ENCODE assay signal across 8 mouse cellular contexts in the genomic region with DNA sequence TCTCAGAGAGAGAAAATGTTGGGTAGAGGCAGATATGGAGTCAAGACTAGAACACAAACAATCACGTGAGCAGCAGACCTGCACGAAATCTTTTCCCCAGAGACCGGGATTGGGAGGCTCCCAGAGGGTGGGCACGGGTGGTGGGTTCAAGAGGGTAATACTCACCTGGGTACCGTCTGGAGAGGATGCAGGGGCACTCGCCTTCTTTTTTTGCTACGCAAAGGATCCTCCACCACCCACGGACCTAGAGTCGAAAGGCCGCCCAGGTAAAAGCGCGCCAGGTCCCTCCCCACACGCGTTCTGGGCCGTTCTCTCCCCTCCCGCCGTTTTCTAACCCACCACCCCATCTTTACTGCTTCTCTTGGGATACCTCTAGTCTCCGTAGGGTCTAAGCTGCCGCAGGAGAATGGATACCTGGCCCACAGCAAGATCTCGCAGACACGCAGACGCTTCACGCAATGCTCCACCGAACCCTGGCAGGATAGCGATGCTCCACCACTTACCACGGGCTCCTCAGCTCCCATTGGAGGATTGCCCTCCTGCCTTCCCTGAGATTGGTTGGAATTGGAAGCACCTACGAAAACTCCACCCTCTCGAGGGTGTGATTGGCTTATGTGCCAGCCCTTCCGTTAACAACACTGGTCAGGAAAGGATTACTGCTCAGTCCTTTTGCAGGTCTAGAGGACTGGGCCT. TPM values are rescaled to one million over a fixed set of nuclear protein-coding genes. Genes with fewer than 3 reads are reported as not detected.
DNase-seq lines count a peak whose midpoint lies in the region; ATAC-seq and TF ChIP-seq lines count a peak whose summit lies in the region.

A gene (minus strand): TSS at position 500 of the 693 bp plus-strand sequence.

- H3K27ac ChIP-seq in heart, embryonic 13.5 days (replicated peaks), result peak within 1 kb of the TSS; percentile 54
- H3K27ac ChIP-seq in kidney, postnatal 0 days, result no peak within 1 kb of the TSS; the same call in 1 of the 2 replicates
- H3K27ac ChIP-seq in liver, adult 2 months (replicated peaks; ENCODE audit: insufficient read depth, low read depth, low read length), result no peak within 1 kb of the TSS

- no peak for TF ChIP-seq CTCF in E14TG2a.4 (conservative IDR thresholded peaks at IDR 0.05; ENCODE audit: low read length)
- no peak for TF ChIP-seq CTCF in kidney, postnatal 0 days (IDR thresholded peaks at IDR 0.05; ENCODE audit: low read depth)
- no peak for TF ChIP-seq CTCF in liver, adult 2 months (IDR thresholded peaks at IDR 0.05; ENCODE audit: low read depth, low read length)

- no peaks in the 10 kb centered on the region for H3K79me2 ChIP-seq in liver, adult 2 months (ENCODE audit: control insufficient read depth, insufficient read depth, low read length)

- 10% methylated on average over 29 of the region's 29 CpGs for WGBS in heart, embryonic 13.5 days
- 16% methylated on average over 25 of the region's 29 CpGs for WGBS in kidney, postnatal 0 days
- WGBS in liver, adult 2 months, result under 1% methylated on average over 29 of the region's 29 CpGs

- no peaks in the 10 kb centered on the region for H3K9me3 ChIP-seq in E14TG2a.4 (ENCODE audit: low read length)
- H3K9me3 ChIP-seq in heart, embryonic 13.5 days, result no peaks in the 10 kb centered on the region
- no peaks in the 10 kb centered on the region for H3K9me3 ChIP-seq in kidney, postnatal 0 days (replicated peaks; ENCODE audit: low read length)

- H3K4me2 ChIP-seq in heart, embryonic 13.5 days, result peak within 1 kb of the TSS; percentile 73
- H3K4me2 ChIP-seq in kidney, postnatal 0 days (ENCODE audit: low read length), result peak within 1 kb of the TSS; percentile 62

- H3K36me3 ChIP-seq in E14TG2a.4 (ENCODE audit: insufficient read depth, low read length), result peaks cover 5% of the 10 kb centered on the region; the same call in 1 of the 2 replicates
- no peaks in the 10 kb centered on the region for H3K36me3 ChIP-seq in heart, embryonic 13.5 days
- no peaks in the 10 kb centered on the region for H3K36me3 ChIP-seq in kidney, postnatal 0 days (ENCODE audit: insufficient read depth, low read length)
- no peaks in the 10 kb centered on the region for H3K36me3 ChIP-seq in liver, adult 2 months (ENCODE audit: control insufficient read depth, insufficient read depth, low read length)
- no peaks in the 10 kb centered on the region for H3K36me3 ChIP-seq in splenic B cell, adult 2 months (ENCODE audit: control insufficient read depth, insufficient read depth, low read length, poor library complexity, severe bottlenecking)

- peak within 1 kb of the TSS; percentile 85 for H3K4me3 ChIP-seq in E14TG2a.4 (replicated peaks; ENCODE audit: low read length)
- peak within 1 kb of the TSS; percentile 63 for H3K4me3 ChIP-seq in heart, embryonic 13.5 days
- H3K4me3 ChIP-seq in kidney, postnatal 0 days (replicated peaks; ENCODE audit: low read depth, low read length), result peak within 1 kb of the TSS; percentile 50
- peak within 1 kb of the TSS; percentile 74 for H3K4me3 ChIP-seq in liver, adult 2 months (ENCODE audit: insufficient read depth, low read depth, low read length)

- H3K27me3 ChIP-seq in E14TG2a.4 (ENCODE audit: insufficient read depth, low read length), result no peaks in the 10 kb centered on the region
- peaks cover 41% of the 10 kb centered on the region for H3K27me3 ChIP-seq in heart, embryonic 13.5 days (replicated peaks)
- H3K27me3 ChIP-seq in kidney, postnatal 0 days (ENCODE audit: insufficient read depth, low read length), result no peaks in the 10 kb centered on the region
- no peaks in the 10 kb centered on the region for H3K27me3 ChIP-seq in liver, adult 2 months (ENCODE audit: control insufficient read depth, insufficient read depth, low read length)
- H3K27me3 ChIP-seq in splenic B cell, adult 2 months (ENCODE audit: control insufficient read depth, insufficient read depth, low read length, poor library complexity, severe bottlenecking), result no peaks in the 10 kb centered on the region

- peak within 1 kb of the TSS; percentile 82 for H3K9ac ChIP-seq in heart, embryonic 13.5 days
- peak within 1 kb of the TSS; percentile 69 for H3K9ac ChIP-seq in kidney, postnatal 0 days (ENCODE audit: low read depth, low read length)
- peak within 1 kb of the TSS; percentile 69 for H3K9ac ChIP-seq in liver, adult 2 months (ENCODE audit: low read depth, low read length)

- DNase-seq in c-Kit-positive CD71-negative TER-119-negative erythroid progenitor cells, embryonic 14.5 days (ENCODE audit: low read depth), result peak; percentile 59
- peak; percentile 81 for DNase-seq in fibroblast of lung, adult 2 months (ENCODE audit: low read depth)
- peak; percentile 92 for DNase-seq in kidney, postnatal 0 days (ENCODE audit: low spot score)
- DNase-seq in liver, adult 2 months (ENCODE audit: extremely low read depth, low read depth, low spot score), result peak; percentile 84
- peak; percentile 80 for DNase-seq in splenic B cell, adult 2 months (ENCODE audit: low read depth, low spot score)

- peak; percentile 93 for ATAC-seq in heart, embryonic 13.5 days (ENCODE audit: extremely low read depth, insufficient number of reproducible peaks, low FRiP score, low TSS enrichment)
- ATAC-seq in kidney, postnatal 0 days (replicated peaks; ENCODE audit: low FRiP score, low read depth), result peak; percentile 99
- peak; percentile 100 for ATAC-seq in monocyte, adult 5-6 weeks (replicated peaks; ENCODE audit: insufficient number of reproducible peaks, low FRiP score, low TSS enrichment, poor library complexity, severe bottlenecking)

- TF ChIP-seq POLR2A in liver, adult 2 months (IDR thresholded peaks at IDR 0.05; ENCODE audit: extremely low read depth, insufficient read depth, low read length), result 0 out of 2 replicates have a peak, but pooled peaks have one; percentile 10

- peaks cover 10% of the 10 kb centered on the region; the same call in 1 of the 2 replicates for H3K4me1 ChIP-seq in E14TG2a.4 (replicated peaks; ENCODE audit: low read depth, low read length)
- H3K4me1 ChIP-seq in heart, embryonic 13.5 days, result no peaks in the 10 kb centered on the region
- H3K4me1 ChIP-seq in kidney, postnatal 0 days (replicated peaks; ENCODE audit: insufficient read depth, low read length), result no peaks in the 10 kb centered on the region
- no peaks in the 10 kb centered on the region for H3K4me1 ChIP-seq in liver, adult 2 months (ENCODE audit: control insufficient read depth, insufficient read depth, low read length)

RNA-seq across cellular contexts. Expression of the gene that starts here (rescaled TPM):
- 7.2 and 8.1 TPM in 2 replicates for polyA plus RNA-seq in heart, embryonic 13.5 days (2015; fragmentation: Nextera tagmentation; extraction: Ambion mirVana)
- 10.3 and 10.4 TPM in 2 replicates for polyA plus RNA-seq in kidney, postnatal 0 days (2015; fragmentation: Nextera tagmentation; extraction: Ambion mirVana)
- total RNA-seq in liver, adult 2 months (2014; rRNA removed), result 0.74 and 1.2 TPM in 2 replicates
- 1.7 and 1.8 TPM in 2 replicates for polyA plus RNA-seq in liver, adult 2 months (2012; rRNA removed)
- 0.64 to 2.5 TPM in 2 of 3 replicates, not detected in the other for total RNA-seq in monocyte, adult 5-6 weeks (2017)
